Comparison of ENCODE assay signal across 24 mouse cellular contexts in genomic region chr15:103109940-103110339, GRCm38 (mm10). TPM values are rescaled to one million over a fixed set of nuclear protein-coding genes. Genes with fewer than 3 reads are reported as not detected.
DNase-seq lines count a peak whose midpoint lies in the region; ATAC-seq lines count a peak whose summit lies in the region.
"Had no signal": no experiment of that assay in that cellular context is flagged by ENCODE, and none has a peak within 500 bp of the region (broad histone marks: within the 10 kb centered on the region; RNA-seq: fewer than 3 reads in every experiment).

No protein-coding gene starts in this region.

- peaks cover 12% of the 10 kb centered on the region for H3K27me3 ChIP-seq in hindbrain, embryonic 13.5 days
- no peaks in the 10 kb centered on the region for H3K27me3 ChIP-seq in hindbrain, embryonic 16.5 days (replicated peaks; ENCODE audit: control insufficient read depth, insufficient read depth, low read length)
- peaks cover 23% of the 10 kb centered on the region for H3K27me3 ChIP-seq in kidney, embryonic 15.5 days

- peaks cover 55% of the 10 kb centered on the region for H3K4me1 ChIP-seq in hindbrain, embryonic 13.5 days (replicated peaks)
- H3K4me1 ChIP-seq in hindbrain, embryonic 16.5 days (ENCODE audit: control insufficient read depth, insufficient read depth, low read depth, low read length): peaks cover 15% of the 10 kb centered on the region
- H3K4me1 ChIP-seq in kidney, embryonic 15.5 days: peaks cover 44% of the 10 kb centered on the region
- H3K4me1 ChIP-seq: liver, embryonic 13.5 days; megakaryocyte, embryonic 14.5 days had no signal

- 25% methylated on average over 4 of the region's 4 CpGs for WGBS in hindbrain, embryonic 13.5 days
- 43% methylated on average over 4 of the region's 4 CpGs for WGBS in hindbrain, embryonic 16.5 days
- 47% methylated on average over 4 of the region's 4 CpGs for WGBS in kidney, embryonic 15.5 days

- H3K27ac ChIP-seq in hindbrain, embryonic 13.5 days: peak overlapping the region; percentile 52
- H3K27ac ChIP-seq in hindbrain, embryonic 16.5 days (ENCODE audit: low read depth, low read length): no peak overlapping the region
- no peak overlapping the region for H3K27ac ChIP-seq in kidney, embryonic 15.5 days
- H3K27ac ChIP-seq: embryonic facial prominence, embryonic 10.5 days; forebrain, embryonic 15.5 days; hindbrain, embryonic 12.5 days; intestine, embryonic 15.5 days; layer of hippocampus, adult 2 months; limb, embryonic 13.5 days; liver, embryonic 13.5 days; midbrain, embryonic 13.5 days had no signal

- H3K9me3 ChIP-seq in hindbrain, embryonic 13.5 days: no peaks in the 10 kb centered on the region
- no peaks in the 10 kb centered on the region for H3K9me3 ChIP-seq in hindbrain, embryonic 16.5 days (ENCODE audit: control insufficient read depth, low read length)
- no peaks in the 10 kb centered on the region for H3K9me3 ChIP-seq in kidney, embryonic 15.5 days (replicated peaks)
- H3K9me3 ChIP-seq: embryonic facial prominence, embryonic 10.5 days; forebrain, embryonic 15.5 days; hindbrain, embryonic 12.5 days; intestine, embryonic 15.5 days; limb, embryonic 13.5 days; liver, embryonic 13.5 days; megakaryocyte, embryonic 14.5 days; midbrain, embryonic 13.5 days had no signal

- peak; percentile 45 for DNase-seq in kidney, postnatal 14 days
- DNase-seq in retina, adult 2 months (ENCODE audit: low read depth, low spot score): peak; percentile 65
- DNase-seq in retina, embryonic 14.5 days (ENCODE audit: low spot score): no peak
- no peak for DNase-seq in right cerebral cortex, postnatal 36 days (ENCODE audit: low spot score in 2 of 2)
- DNase-seq: adrenal gland, adult 8-10 months; cerebellum, adult 11-12 months; cerebellum, postnatal 10 days; gastrocnemius, postnatal 25 days; heart, adult 18-20 months; liver, embryonic 13.5 days; lung, embryonic 14.5 days; thymus, postnatal 14 days had no signal

- no peaks in the 10 kb centered on the region for H3K36me3 ChIP-seq in hindbrain, embryonic 13.5 days
- H3K36me3 ChIP-seq in hindbrain, embryonic 16.5 days (ENCODE audit: control insufficient read depth, insufficient read depth, low read length): no peaks in the 10 kb centered on the region
- H3K36me3 ChIP-seq in kidney, embryonic 15.5 days: no peaks in the 10 kb centered on the region
- H3K36me3 ChIP-seq: embryonic facial prominence, embryonic 10.5 days; forebrain, embryonic 15.5 days; hindbrain, embryonic 12.5 days; intestine, embryonic 15.5 days; limb, embryonic 13.5 days; liver, embryonic 13.5 days; midbrain, embryonic 13.5 days had no signal

- no peak overlapping the region for H3K4me3 ChIP-seq in hindbrain, embryonic 13.5 days
- no peak overlapping the region for H3K4me3 ChIP-seq in hindbrain, embryonic 16.5 days (ENCODE audit: low read length)
- no peak overlapping the region for H3K4me3 ChIP-seq in kidney, embryonic 15.5 days (replicated peaks)
- H3K4me3 ChIP-seq: embryonic facial prominence, embryonic 10.5 days; forebrain, embryonic 15.5 days; hindbrain, embryonic 12.5 days; intestine, embryonic 15.5 days; layer of hippocampus, adult 2 months; limb, embryonic 13.5 days; liver, embryonic 13.5 days; megakaryocyte, embryonic 14.5 days; midbrain, embryonic 13.5 days had no signal

- no peak overlapping the region for H3K4me2 ChIP-seq in hindbrain, embryonic 13.5 days
- no peak overlapping the region for H3K4me2 ChIP-seq in hindbrain, embryonic 16.5 days (ENCODE audit: low read length)
- H3K4me2 ChIP-seq in kidney, embryonic 15.5 days: no peak overlapping the region
- H3K4me2 ChIP-seq: forebrain, embryonic 15.5 days; hindbrain, embryonic 12.5 days; intestine, embryonic 15.5 days; limb, embryonic 13.5 days; liver, embryonic 13.5 days; lung, embryonic 14.5 days; midbrain, embryonic 13.5 days had no signal

- peak overlapping the region; percentile 43; the same call in 1 of the 2 replicates for H3K9ac ChIP-seq in hindbrain, embryonic 13.5 days
- no peak overlapping the region for H3K9ac ChIP-seq in hindbrain, embryonic 16.5 days (ENCODE audit: low read depth, low read length)
- H3K9ac ChIP-seq in kidney, embryonic 15.5 days: no peak overlapping the region
- H3K9ac ChIP-seq: forebrain, embryonic 15.5 days; hindbrain, embryonic 12.5 days; intestine, embryonic 15.5 days; limb, embryonic 13.5 days; liver, embryonic 13.5 days; lung, embryonic 14.5 days; midbrain, embryonic 13.5 days had no signal

- ATAC-seq in hindbrain, embryonic 13.5 days (ENCODE audit: low FRiP score): no peak
- no peak for ATAC-seq in hindbrain, embryonic 16.5 days
- ATAC-seq in kidney, embryonic 15.5 days (replicated peaks; ENCODE audit: low FRiP score): no peak
- ATAC-seq: activated CD4-positive, CD25-positive, alpha-beta regulatory T cell, adult 4 months; forebrain, embryonic 15.5 days; intestine, embryonic 15.5 days; midbrain, embryonic 13.5 days had no signal

RNA-seq across cellular contexts. Expression of gene Smug1, which starts 57.0 kb away (rescaled TPM):
- polyA plus RNA-seq in hindbrain, embryonic 13.5 days (2015; fragmentation: Nextera tagmentation; extraction: Ambion mirVana): 40.7 and 41.2 TPM in 2 replicates
- 25.1 and 29.1 TPM in 2 replicates for polyA plus RNA-seq in hindbrain, embryonic 16.5 days (2015; fragmentation: Nextera tagmentation; extraction: Ambion mirVana)
- polyA plus RNA-seq in kidney, embryonic 15.5 days (2015; fragmentation: Nextera tagmentation; extraction: Ambion mirVana): 17.7 and 18.0 TPM in 2 replicates

Comparison
In these comparisons a context has a peak if more than half of its experiments do, and no peak if none do; other contexts are left out.
1. DNase-seq: peak in kidney, postnatal 14 days (single experiment) and retina, adult 2 months (single experiment); none in retina, embryonic 14.5 days (single experiment) and right cerebral cortex, postnatal 36 days (0 of 2).